Comparison of ENCODE assay signal across 8 mouse cellular contexts in the genomic region with DNA sequence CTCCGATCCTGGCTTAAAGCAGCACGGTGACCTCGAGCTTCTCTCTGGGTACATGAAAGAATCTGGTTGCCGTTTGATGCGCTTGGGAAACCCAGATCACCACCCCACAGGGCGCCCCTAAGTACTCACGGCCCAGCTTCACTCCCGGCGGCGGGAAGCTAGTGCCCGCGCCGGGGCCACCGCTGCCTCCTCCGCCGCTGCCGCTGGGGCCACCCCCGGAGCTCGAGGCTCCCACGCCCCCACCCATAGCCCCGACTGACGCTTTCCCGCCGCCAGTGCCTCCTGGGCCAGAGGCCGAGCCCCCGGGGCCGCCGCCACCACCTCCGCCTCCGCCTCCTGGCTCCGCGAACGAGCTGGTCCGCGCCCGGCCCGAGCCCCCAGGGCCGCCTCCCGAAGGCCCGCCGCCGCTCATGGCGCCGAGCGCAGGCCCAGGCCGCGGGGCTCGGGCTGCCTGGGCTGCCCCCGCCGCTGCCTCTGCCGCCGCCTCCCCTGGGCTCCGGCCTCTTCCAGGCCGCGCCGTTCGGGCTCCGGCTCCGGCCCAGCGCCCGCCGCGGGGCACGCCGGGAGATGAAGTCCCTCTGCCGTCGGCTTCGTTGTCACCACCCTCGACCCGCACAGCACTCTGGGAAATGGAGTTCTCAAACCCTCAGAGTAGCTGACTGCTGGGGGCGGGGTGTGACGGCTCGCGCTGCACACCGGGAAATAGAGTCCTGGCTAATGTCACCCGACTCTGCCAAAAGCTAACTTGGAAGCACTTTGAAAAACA. TPM values are rescaled to one million over a fixed set of nuclear protein-coding genes. Genes with fewer than 3 reads are reported as not detected.
A peak's percentile ranks its signal among the peaks of the same experiment; 100 is the strongest.
DNase-seq lines count a peak whose midpoint lies in the region; ATAC-seq and TF ChIP-seq lines count a peak whose summit lies in the region.

Gene Gsk3a (minus strand): TSS at position 603 of the 766 bp plus-strand sequence.

- peak; percentile 97 for DNase-seq in T-cell, adult 2 months (ENCODE audit: low spot score)
- peak; percentile 98 to 99 for DNase-seq in cerebellum, postnatal 36 days
- DNase-seq in gastrocnemius, adult 2 months, result peak; percentile 99
- peak; percentile 99 for DNase-seq in hindbrain, postnatal 0 days (ENCODE audit: low spot score)
- peak in 1 of 2 experiments; percentile 97 for DNase-seq in left cerebral cortex, adult 8-10 months (ENCODE audit: low spot score in 2 of 2)
- DNase-seq in right cerebral cortex, postnatal 4 days, result peak; percentile 94
- DNase-seq in adipocyte (ENCODE audit: low spot score), result no peak

- H3K27me3 ChIP-seq in hindbrain, postnatal 0 days (ENCODE audit: insufficient read depth, low read length), result no peaks in the 10 kb centered on the region
- H3K27me3 ChIP-seq in megakaryocyte, embryonic 14.5 days (replicated peaks), result no peaks in the 10 kb centered on the region

- under 1% methylated on average over 68 of the region's 76 CpGs for WGBS in hindbrain, postnatal 0 days

- intact Hi-C loops in gastrocnemius, adult 2 months (cut with DNase I), result loop anchor here (2.0 to 5.0 kb wide), 2 partner anchors 17 to 150 kb away; partner anchors contain the start of genes Dedd2 and Zfp526

- peak within 1 kb of the TSS; percentile 99 for H3K9ac ChIP-seq in hindbrain, postnatal 0 days (replicated peaks; ENCODE audit: low read length)

- H3K4me3 ChIP-seq in gastrocnemius, adult 2 months, result peak within 1 kb of the TSS; percentile 91
- H3K4me3 ChIP-seq in hindbrain, postnatal 0 days (ENCODE audit: low read length), result peak within 1 kb of the TSS; percentile 94
- H3K4me3 ChIP-seq in megakaryocyte, embryonic 14.5 days (replicated peaks), result peak within 1 kb of the TSS; percentile 96

- H3K27ac ChIP-seq in gastrocnemius, adult 2 months, result peak within 1 kb of the TSS; percentile 93
- H3K27ac ChIP-seq in hindbrain, postnatal 0 days, result peak within 1 kb of the TSS; percentile 87

- ATAC-seq in hindbrain, postnatal 0 days, result peak; percentile 93

- TF ChIP-seq CTCF in gastrocnemius, adult 2 months (IDR thresholded peaks at IDR 0.05), result no peak
- no peak for TF ChIP-seq CTCF in hindbrain, postnatal 0 days (IDR thresholded peaks at IDR 0.05; ENCODE audit: low read depth)

- H3K4me2 ChIP-seq in hindbrain, postnatal 0 days (ENCODE audit: low read depth, low read length), result peak within 1 kb of the TSS; percentile 67

- H3K36me3 ChIP-seq in hindbrain, postnatal 0 days (ENCODE audit: insufficient read depth, low read length), result peaks cover 28% of the 10 kb centered on the region
- peaks cover 38% of the 10 kb centered on the region for H3K36me3 ChIP-seq in megakaryocyte, embryonic 14.5 days (replicated peaks; ENCODE audit: low read length)

- no peaks in the 10 kb centered on the region for H3K9me3 ChIP-seq in hindbrain, postnatal 0 days (ENCODE audit: low read length)
- no peaks in the 10 kb centered on the region for H3K9me3 ChIP-seq in megakaryocyte, embryonic 14.5 days

- H3K4me1 ChIP-seq in hindbrain, postnatal 0 days (ENCODE audit: insufficient read depth, low read length), result peaks cover 6% of the 10 kb centered on the region; the same call in 1 of the 2 replicates
- peaks cover 75% of the 10 kb centered on the region for H3K4me1 ChIP-seq in megakaryocyte, embryonic 14.5 days

RNA-seq across cellular contexts. Expression of gene Gsk3a, which starts in this region (rescaled TPM):
- total RNA-seq in gastrocnemius, adult 2 months (2021), result 10 to 100 TPM; 74.1 to 77.4 TPM
- total RNA-seq in hindbrain, postnatal 0 days (2014; rRNA removed), result 151 and 160 TPM in 2 replicates
- 17.5 and 19.8 TPM in 2 replicates for polyA plus RNA-seq in hindbrain, postnatal 0 days (2015; fragmentation: Nextera tagmentation; extraction: Ambion mirVana)
- 100 to 1,000 TPM; 214 to 232 (median 222) TPM for total RNA-seq in left cerebral cortex, adult 8-10 months (2022)
- polyA plus RNA-seq in megakaryocyte, embryonic 14.5 days (2012; ENCODE audit: insufficient read depth, low replicate concordance), result 55.6 and 120 TPM in 2 replicates
